Mouse (Mus musculus) cerebellum, adult 8-10 months (tissue): ENCODE measurements around the gene Supt3.

ENCODE experiments used
- DNase-seq: peaks from one replicate; pipeline ENCODE4 v3.0.0; 2022

The Supt3 gene

DNA sequence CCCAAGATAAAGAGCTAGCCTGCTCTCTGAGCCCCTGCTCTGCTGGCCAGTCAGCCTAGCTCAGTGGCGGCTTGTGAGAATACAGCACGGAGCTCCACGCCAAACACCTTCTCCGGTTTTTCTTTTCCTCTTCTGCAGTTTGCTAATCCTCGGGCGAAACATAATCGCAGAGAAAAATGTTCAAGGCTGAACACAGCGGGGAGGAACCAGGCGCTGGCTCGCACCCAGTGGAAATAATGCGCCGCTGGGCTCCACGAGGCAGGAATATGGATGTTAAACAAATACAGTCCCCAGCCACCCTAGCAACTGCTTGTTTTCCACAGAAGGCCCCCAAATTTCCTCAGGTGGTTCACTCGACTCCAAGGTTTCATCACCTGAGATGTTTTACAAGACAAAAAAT lies 367.7 kb downstream of the Supt3 start:
- no peak for DNase-seq

DNA sequence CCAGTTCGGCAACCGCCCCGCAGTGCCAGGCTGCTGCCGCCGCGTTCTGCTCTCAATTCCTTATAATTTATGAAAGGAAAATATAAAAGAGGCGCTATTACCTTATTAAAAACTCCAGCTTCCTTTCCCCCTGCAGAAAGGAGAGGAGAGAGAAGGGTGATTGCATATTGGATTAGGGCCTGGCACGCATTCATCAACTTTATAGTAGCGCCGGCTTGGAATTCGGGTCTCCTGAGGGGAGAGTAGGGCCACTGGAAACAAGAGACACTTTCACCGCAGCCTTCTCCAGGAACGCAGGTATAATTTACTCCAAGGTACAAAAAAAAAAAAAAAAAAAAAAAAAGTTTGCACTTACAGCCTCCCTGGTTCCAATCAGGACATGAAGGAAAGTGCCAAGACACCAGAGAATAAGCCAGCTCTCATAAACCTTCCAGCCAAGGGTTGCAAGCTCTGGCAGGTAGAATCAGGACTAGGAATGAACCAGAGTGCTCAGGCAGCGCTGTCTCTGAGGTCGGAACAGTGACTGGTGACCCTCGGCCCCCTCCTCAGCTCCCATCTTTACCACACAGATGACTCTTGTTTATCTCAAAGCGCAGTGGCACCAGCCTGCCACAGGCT lies 374.5 kb downstream of the Supt3 start:
- DNase-seq: no peak

DNA sequence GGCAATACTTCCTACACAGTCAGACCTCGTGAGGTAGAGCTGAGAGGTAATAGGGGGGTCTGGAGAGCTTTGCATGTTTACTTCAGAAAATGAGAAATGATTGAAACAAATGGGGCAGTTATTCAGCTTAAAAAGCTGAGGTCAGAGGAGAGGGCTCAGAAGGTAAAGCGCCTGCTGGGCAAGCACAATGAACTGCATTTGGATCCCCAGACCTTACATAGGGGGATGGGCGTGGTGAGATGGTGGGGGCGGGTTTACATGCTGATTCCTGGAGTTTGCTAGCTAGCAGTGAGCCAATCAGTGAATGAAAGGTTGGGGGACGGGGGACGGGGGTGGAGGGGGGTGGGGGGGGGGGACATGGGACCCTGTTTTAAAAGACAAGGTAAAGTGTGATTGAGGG lies 376.8 kb downstream of the Supt3 start:
- DNase-seq: no peak

DNA sequence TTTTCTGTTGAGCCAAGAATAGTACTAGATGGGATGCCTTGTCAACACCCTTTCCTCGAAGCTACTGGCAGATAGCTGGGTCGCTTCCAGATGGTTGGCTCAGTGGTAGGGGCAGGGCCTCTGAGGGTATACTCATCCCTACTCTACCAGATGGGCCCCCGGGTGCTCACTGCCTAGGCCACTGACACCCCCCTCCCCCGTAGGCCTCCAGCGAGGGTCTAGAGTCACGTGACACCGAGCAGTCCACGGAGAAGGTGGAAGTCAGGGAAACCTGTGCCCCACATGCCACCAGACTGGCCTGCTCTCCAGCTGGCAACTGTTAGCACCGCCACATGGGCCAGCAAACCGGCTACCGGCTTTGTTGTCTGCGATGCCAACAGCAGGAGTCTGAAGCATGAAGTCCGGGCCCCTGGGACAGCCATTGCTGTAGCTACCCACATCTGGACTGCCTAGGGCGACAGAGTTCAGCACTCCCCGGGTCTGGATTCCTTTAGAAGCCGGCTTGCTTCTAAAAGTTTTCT lies 381.3 kb downstream of the Supt3 start:
- no peak for DNase-seq

DNA sequence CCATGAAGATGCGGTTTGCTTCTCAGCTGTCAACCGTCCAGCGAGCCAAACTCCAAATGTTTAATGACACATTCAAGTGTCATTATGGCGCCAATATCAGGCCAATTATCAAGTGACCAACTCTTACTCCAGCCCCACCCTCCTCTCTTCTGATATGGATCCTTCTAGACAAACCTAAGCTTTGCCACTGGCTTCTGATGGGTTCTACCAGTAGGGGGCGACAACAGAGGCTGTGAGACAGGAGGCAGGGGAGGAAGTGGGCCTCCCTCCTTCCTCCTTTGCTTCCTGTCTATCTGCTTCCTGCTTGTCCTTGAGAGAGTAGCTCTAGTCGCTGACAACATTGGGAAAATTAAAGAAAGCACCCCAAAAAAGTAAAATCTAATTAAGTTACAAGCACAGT lies 383.7 kb downstream of the Supt3 start:
- DNase-seq: no peak

DNA sequence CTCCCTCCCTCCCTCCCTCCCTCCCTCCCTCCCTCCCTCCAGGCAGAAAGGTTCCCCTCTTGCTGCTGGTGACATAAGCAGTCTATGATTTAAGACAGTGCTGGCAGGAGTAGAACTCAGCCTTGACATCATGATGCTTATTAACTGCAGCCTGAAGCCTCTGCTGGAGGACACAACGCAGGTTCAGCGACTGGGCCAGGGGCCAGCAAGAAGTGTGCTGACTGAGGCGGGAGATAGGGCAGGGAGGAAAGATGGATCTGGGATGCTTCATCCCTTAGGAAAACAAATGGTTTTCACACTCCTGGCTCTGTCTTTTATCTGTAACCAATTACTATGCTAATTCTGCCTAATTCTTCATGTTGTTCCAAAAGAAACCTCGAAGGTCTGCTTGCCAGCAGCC lies 388.8 kb downstream of the Supt3 start:
- no peak for DNase-seq
